Mouse (Mus musculus) urinary bladder, postnatal 4 days (tissue): Measurements from ENCODE around the gene Ttll11.
A peak's percentile ranks its signal among the peaks of the same experiment; 100 is the strongest.

Source experiments
- DNase-seq, 2 experiments: peaks; one replicate each; pipeline ENCODE4 v3.0.0; 2021 to 2022; ENCODE audit warnings: low spot score in 2 of 2

Gene Ttll11

GRCm38 (mm10) chr2:35979644-35980021, at the start of gene Ttll11:
Gene Ttll11, minus strand, starts transcription at chr2:35979913.
- peak; percentile 85 to 92 for DNase-seq

GRCm38 (mm10) chr2:36023291-36023690, 43.6 kb upstream of the Ttll11 start:
- no peak for DNase-seq

GRCm38 (mm10) chr2:36021385-36022159, 41.9 kb upstream of the Ttll11 start:
- DNase-seq: peak; percentile 53 to 84

GRCm38 (mm10) chr2:36013010-36013409, 33.3 kb upstream of the Ttll11 start:
- no peak for DNase-seq

- DNase-seq: no peak
Measured at GRCm38 (mm10) chr2:36011331-36011825, 31.7 kb upstream of the Ttll11 start.

- DNase-seq: no peak
Measured at GRCm38 (mm10) chr2:36010579-36010978, 30.9 kb upstream of the Ttll11 start.

GRCm38 (mm10) chr2:36009386-36009785, 29.7 kb upstream of the Ttll11 start:
- DNase-seq: peak in 1 of 2 experiments; percentile 44

- no peak for DNase-seq
Measured at GRCm38 (mm10) chr2:36008071-36008470, 28.4 kb upstream of the Ttll11 start.

GRCm38 (mm10) chr2:36002188-36002587, 22.5 kb upstream of the Ttll11 start:
- DNase-seq: no peak

GRCm38 (mm10) chr2:36000390-36000789, 20.7 kb upstream of the Ttll11 start:
- no peak for DNase-seq

GRCm38 (mm10) chr2:35999212-35999611, 19.5 kb upstream of the Ttll11 start:
- DNase-seq: no peak

GRCm38 (mm10) chr2:35998416-35998815, 18.7 kb upstream of the Ttll11 start:
- DNase-seq: no peak

- DNase-seq: no peak
Measured at GRCm38 (mm10) chr2:35996753-35997152, 17.0 kb upstream of the Ttll11 start.

GRCm38 (mm10) chr2:35994303-35994702, 14.6 kb upstream of the Ttll11 start:
- no peak for DNase-seq

GRCm38 (mm10) chr2:35993481-35993880, 13.8 kb upstream of the Ttll11 start:
- DNase-seq: no peak

GRCm38 (mm10) chr2:35992259-35992658, 12.5 kb upstream of the Ttll11 start:
- DNase-seq: no peak

- DNase-seq: no peak
Measured at GRCm38 (mm10) chr2:35983869-35984268, 4.2 kb upstream of the Ttll11 start.

GRCm38 (mm10) chr2:35981872-35982271, 2.2 kb upstream of the Ttll11 start:
- no peak for DNase-seq

GRCm38 (mm10) chr2:35978941-35979643, 621 bp downstream of the Ttll11 start:
- peak in 1 of 2 experiments; percentile 35 for DNase-seq

- DNase-seq: no peak
Measured at GRCm38 (mm10) chr2:35978276-35978933, 1.3 kb downstream of the Ttll11 start.

GRCm38 (mm10) chr2:35977749-35978148, 2.0 kb downstream of the Ttll11 start:
- DNase-seq: no peak

GRCm38 (mm10) chr2:35972259-35973001, 7.3 kb downstream of the Ttll11 start:
- DNase-seq: no peak
